Mouse (Mus musculus): ENCODE data around the gene BC049352. TPM values are rescaled to one million over a fixed set of nuclear protein-coding genes. Genes with fewer than 3 reads are reported as not detected.
A peak's percentile ranks its signal among the peaks of the same experiment; 100 is the strongest.

Gene BC049352
- polyA plus RNA-seq, 1 experiment from 2014 or later = 0.13 TPM

GRCm38 (mm10) chr9:45221567-45221966 is 39.8 kb downstream of the BC049352 start:
- ATAC-seq (replicated peaks; ENCODE audit: extremely low read depth, insufficient read depth, low FRiP score) = 0 out of 2 replicates have a peak, but pooled peaks have one; percentile 41
- Histone ChIP-seq H3K27ac (ENCODE audit: low read length) (no peak overlapping the region), H3K9ac (ENCODE audit: low read length) (no peak overlapping the region), H3K4me3 (ENCODE audit: low read length) (no peak overlapping the region), H3K4me1 (ENCODE audit: control insufficient read depth, insufficient read depth, low read length) (peaks cover 2% of the 10 kb centered on the region; the same call in 1 of the 2 replicates), H3K4me2 (ENCODE audit: low read depth, low read length) (no peak overlapping the region), H3K36me3 (ENCODE audit: control insufficient read depth, insufficient read depth) (no peaks in the 10 kb centered on the region), H3K9me3 (replicated peaks; ENCODE audit: control insufficient read depth, low read length) (no peaks in the 10 kb centered on the region), H3K27me3 (ENCODE audit: control insufficient read depth, insufficient read depth, low read length) (no peaks in the 10 kb centered on the region)
- 13% methylated on average over 6 of the region's 6 CpGs for WGBS

GRCm38 (mm10) chr9:45229359-45229758 is 47.6 kb downstream of the BC049352 start:
- Histone ChIP-seq H3K27ac (ENCODE audit: low read length) (no peak overlapping the region), H3K36me3 (ENCODE audit: control insufficient read depth, insufficient read depth) (no peaks in the 10 kb centered on the region), H3K4me3 (ENCODE audit: low read length) (no peak overlapping the region), H3K9me3 (replicated peaks; ENCODE audit: control insufficient read depth, low read length) (no peaks in the 10 kb centered on the region), H3K27me3 (ENCODE audit: control insufficient read depth, insufficient read depth, low read length) (no peaks in the 10 kb centered on the region), H3K9ac (ENCODE audit: low read length) (no peak overlapping the region), H3K4me2 (ENCODE audit: low read depth, low read length) (no peak overlapping the region), H3K4me1 (ENCODE audit: control insufficient read depth, insufficient read depth, low read length) (no peaks in the 10 kb centered on the region)
- 71% methylated on average over 8 of the region's 8 CpGs for WGBS
- ATAC-seq (replicated peaks; ENCODE audit: extremely low read depth, insufficient read depth, low FRiP score) = no peak

GRCm38 (mm10) chr9:45235668-45236227 is 53.9 kb downstream of the BC049352 start:
- ATAC-seq (replicated peaks; ENCODE audit: extremely low read depth, insufficient read depth, low FRiP score) = no peak

GRCm38 (mm10) chr9:45236744-45237143 is 54.9 kb downstream of the BC049352 start:
- H3K27me3 ChIP-seq (ENCODE audit: control insufficient read depth, insufficient read depth, low read length) = no peaks in the 10 kb centered on the region

More at GRCm38 (mm10) chr9:45235668-45236227, 53.9 kb downstream of the BC049352 start:
- 48% methylated on average over 6 of the region's 6 CpGs for WGBS
- H3K4me1 ChIP-seq (ENCODE audit: control insufficient read depth, insufficient read depth, low read length) = no peaks in the 10 kb centered on the region
- no peaks in the 10 kb centered on the region for H3K27me3 ChIP-seq (ENCODE audit: control insufficient read depth, insufficient read depth, low read length)
- H3K36me3 ChIP-seq (ENCODE audit: control insufficient read depth, insufficient read depth) = no peaks in the 10 kb centered on the region
- H3K9ac ChIP-seq (ENCODE audit: low read length) = no peak overlapping the region
- no peaks in the 10 kb centered on the region for H3K9me3 ChIP-seq (replicated peaks; ENCODE audit: control insufficient read depth, low read length)
- no peak overlapping the region for H3K4me2 ChIP-seq (ENCODE audit: low read depth, low read length)
- no peak overlapping the region for H3K27ac ChIP-seq (ENCODE audit: low read length)
- H3K4me3 ChIP-seq (ENCODE audit: low read length) = no peak overlapping the region

GRCm38 (mm10) chr9:45241397-45241796 is 59.6 kb downstream of the BC049352 start:
- H3K9ac ChIP-seq (ENCODE audit: low read length) = no peak overlapping the region
- H3K36me3 ChIP-seq (ENCODE audit: control insufficient read depth, insufficient read depth) = no peaks in the 10 kb centered on the region
- no peaks in the 10 kb centered on the region for H3K27me3 ChIP-seq (ENCODE audit: control insufficient read depth, insufficient read depth, low read length)
- no peak overlapping the region for H3K4me2 ChIP-seq (ENCODE audit: low read depth, low read length)
- 61% methylated on average over 5 of the region's 5 CpGs for WGBS
- no peaks in the 10 kb centered on the region for H3K9me3 ChIP-seq (replicated peaks; ENCODE audit: control insufficient read depth, low read length)
- no peaks in the 10 kb centered on the region for H3K4me1 ChIP-seq (ENCODE audit: control insufficient read depth, insufficient read depth, low read length)
- no peak overlapping the region for H3K27ac ChIP-seq (ENCODE audit: low read length)
- no peak overlapping the region for H3K4me3 ChIP-seq (ENCODE audit: low read length)
- ATAC-seq (replicated peaks; ENCODE audit: extremely low read depth, insufficient read depth, low FRiP score) = no peak

More at GRCm38 (mm10) chr9:45236744-45237143, 54.9 kb downstream of the BC049352 start:
- ATAC-seq (replicated peaks; ENCODE audit: extremely low read depth, insufficient read depth, low FRiP score) = no peak
- H3K4me1 ChIP-seq (ENCODE audit: control insufficient read depth, insufficient read depth, low read length) = no peaks in the 10 kb centered on the region
- no peak overlapping the region for H3K27ac ChIP-seq (ENCODE audit: low read length)
- 57% methylated on average over 7 of the region's 7 CpGs for WGBS
- H3K9ac ChIP-seq (ENCODE audit: low read length) = no peak overlapping the region
- H3K4me3 ChIP-seq (ENCODE audit: low read length) = no peak overlapping the region
- no peak overlapping the region for H3K4me2 ChIP-seq (ENCODE audit: low read depth, low read length)
- no peaks in the 10 kb centered on the region for H3K9me3 ChIP-seq (replicated peaks; ENCODE audit: control insufficient read depth, low read length)
- H3K36me3 ChIP-seq (ENCODE audit: control insufficient read depth, insufficient read depth) = no peaks in the 10 kb centered on the region

GRCm38 (mm10) chr9:45245432-45245831 is 63.6 kb downstream of the BC049352 start:
- no peaks in the 10 kb centered on the region for H3K9me3 ChIP-seq (replicated peaks; ENCODE audit: control insufficient read depth, low read length)
- H3K4me3 ChIP-seq (ENCODE audit: low read length) = no peak overlapping the region
- no peak for ATAC-seq (replicated peaks; ENCODE audit: extremely low read depth, insufficient read depth, low FRiP score)
- no peak overlapping the region for H3K4me2 ChIP-seq (ENCODE audit: low read depth, low read length)
- no peak overlapping the region for H3K27ac ChIP-seq (ENCODE audit: low read length)
- no peaks in the 10 kb centered on the region for H3K27me3 ChIP-seq (ENCODE audit: control insufficient read depth, insufficient read depth, low read length)
- 50% methylated on average over 1 of the region's 1 CpGs for WGBS
- no peaks in the 10 kb centered on the region for H3K4me1 ChIP-seq (ENCODE audit: control insufficient read depth, insufficient read depth, low read length)
- H3K9ac ChIP-seq (ENCODE audit: low read length) = no peak overlapping the region
- no peaks in the 10 kb centered on the region for H3K36me3 ChIP-seq (ENCODE audit: control insufficient read depth, insufficient read depth)

- WGBS = 83% methylated on average over 6 of the region's 6 CpGs
- no peaks in the 10 kb centered on the region for H3K36me3 ChIP-seq (ENCODE audit: control insufficient read depth, insufficient read depth)
- no peaks in the 10 kb centered on the region for H3K27me3 ChIP-seq (ENCODE audit: control insufficient read depth, insufficient read depth, low read length)
- no peak overlapping the region for H3K9ac ChIP-seq (ENCODE audit: low read length)
- no peak overlapping the region for H3K27ac ChIP-seq (ENCODE audit: low read length)
- no peaks in the 10 kb centered on the region for H3K4me1 ChIP-seq (ENCODE audit: control insufficient read depth, insufficient read depth, low read length)
- H3K4me3 ChIP-seq (ENCODE audit: low read length) = no peak overlapping the region
- ATAC-seq (replicated peaks; ENCODE audit: extremely low read depth, insufficient read depth, low FRiP score) = no peak
- H3K9me3 ChIP-seq (replicated peaks; ENCODE audit: control insufficient read depth, low read length) = no peaks in the 10 kb centered on the region
- H3K4me2 ChIP-seq (ENCODE audit: low read depth, low read length) = no peak overlapping the region
Measured at GRCm38 (mm10) chr9:45246060-45246459, 64.3 kb downstream of the BC049352 start.

GRCm38 (mm10) chr9:45247536-45247935 is 65.7 kb downstream of the BC049352 start:
- no peaks in the 10 kb centered on the region for H3K4me1 ChIP-seq (ENCODE audit: control insufficient read depth, insufficient read depth, low read length)
- no peaks in the 10 kb centered on the region for H3K9me3 ChIP-seq (replicated peaks; ENCODE audit: control insufficient read depth, low read length)
- H3K27ac ChIP-seq (ENCODE audit: low read length) = no peak overlapping the region
- no peaks in the 10 kb centered on the region for H3K27me3 ChIP-seq (ENCODE audit: control insufficient read depth, insufficient read depth, low read length)
- H3K36me3 ChIP-seq (ENCODE audit: control insufficient read depth, insufficient read depth) = no peaks in the 10 kb centered on the region
- 60% methylated on average over 2 of the region's 2 CpGs for WGBS
- ATAC-seq (replicated peaks; ENCODE audit: extremely low read depth, insufficient read depth, low FRiP score) = no peak
- no peak overlapping the region for H3K4me2 ChIP-seq (ENCODE audit: low read depth, low read length)
- no peak overlapping the region for H3K4me3 ChIP-seq (ENCODE audit: low read length)
- H3K9ac ChIP-seq (ENCODE audit: low read length) = no peak overlapping the region

- ATAC-seq (replicated peaks; ENCODE audit: extremely low read depth, insufficient read depth, low FRiP score) = no peak
- 83% methylated on average over 7 of the region's 7 CpGs for WGBS
Measured at GRCm38 (mm10) chr9:45250306-45250705, 68.5 kb downstream of the BC049352 start.

More at GRCm38 (mm10) chr9:45250306-45250705, 68.5 kb downstream of the BC049352 start:
- Histone ChIP-seq H3K27ac (ENCODE audit: low read length) (no peak overlapping the region), H3K36me3 (ENCODE audit: control insufficient read depth, insufficient read depth) (no peaks in the 10 kb centered on the region), H3K27me3 (ENCODE audit: control insufficient read depth, insufficient read depth, low read length) (no peaks in the 10 kb centered on the region), H3K9ac (ENCODE audit: low read length) (no peak overlapping the region), H3K4me1 (ENCODE audit: control insufficient read depth, insufficient read depth, low read length) (no peaks in the 10 kb centered on the region), H3K4me2 (ENCODE audit: low read depth, low read length) (no peak overlapping the region), H3K9me3 (replicated peaks; ENCODE audit: control insufficient read depth, low read length) (no peaks in the 10 kb centered on the region), H3K4me3 (ENCODE audit: low read length) (no peak overlapping the region)

Measured in heart, embryonic 16.5 days (tissue).